Mouse (Mus musculus) B cell, adult 2 months (primary cell): ENCODE measurements around the gene Eno4.
"Not testable (repeated sequence)": the region's sequence is repeated elsewhere in the genome, so short reads cannot be mapped to it uniquely, and the experiment has no call there.

Experiments
- DNase-seq, 2 experiments: peaks; one replicate each; pipeline ENCODE4 v3.0.0; 2022

Eno4 gene

GRCm38 (mm10) chr19:58942841-58943828 lies at the start of gene Eno4, which contains the start of gene Hspa12a:
TSS of gene Eno4 (plus strand) at chr19:58943425.
TSS of gene Hspa12a (minus strand) at chr19:58943654.
- DNase-seq: peak; percentile 93

- DNase-seq: no peak
These were observed 47.0 kb upstream of the Eno4 start for GRCm38 (mm10) chr19:58896216-58896615.

- DNase-seq: not testable (repeated sequence)
These were observed 42.8 kb upstream of the Eno4 start for GRCm38 (mm10) chr19:58900471-58900870.

GRCm38 (mm10) chr19:58903079-58903898 lies 39.9 kb upstream of the Eno4 start:
- no peak for DNase-seq

- DNase-seq: peak; percentile 86 to 87
These were observed 39.3 kb upstream of the Eno4 start for GRCm38 (mm10) chr19:58903899-58904327.

- no peak for DNase-seq
These were observed 36.5 kb upstream of the Eno4 start for GRCm38 (mm10) chr19:58906685-58907084.

- DNase-seq: peak; percentile 6 to 15
These were observed 35.2 kb upstream of the Eno4 start for GRCm38 (mm10) chr19:58908018-58908417.

- DNase-seq: peak in 1 of 2 experiments; percentile 21
These were observed 32.3 kb upstream of the Eno4 start for GRCm38 (mm10) chr19:58910941-58911368.

- peak; percentile 59 for DNase-seq
These were observed 31.8 kb upstream of the Eno4 start for GRCm38 (mm10) chr19:58911386-58911785.

GRCm38 (mm10) chr19:58913301-58913700 lies 29.9 kb upstream of the Eno4 start:
- no peak for DNase-seq

- DNase-seq: no peak
These were observed 24.6 kb upstream of the Eno4 start for GRCm38 (mm10) chr19:58918597-58918996.

GRCm38 (mm10) chr19:58919148-58919547 lies 24.1 kb upstream of the Eno4 start:
- DNase-seq: no peak

- DNase-seq: no peak
These were observed 12.0 kb upstream of the Eno4 start for GRCm38 (mm10) chr19:58931081-58931800.

GRCm38 (mm10) chr19:58933062-58933461 lies 10.2 kb upstream of the Eno4 start:
- DNase-seq: no peak

- DNase-seq: no peak
These were observed 2.7 kb downstream of the Eno4 start for GRCm38 (mm10) chr19:58945959-58946358.

- DNase-seq: no peak
These were observed 8.3 kb downstream of the Eno4 start for GRCm38 (mm10) chr19:58951521-58951920.

- DNase-seq: no peak
These were observed 9.0 kb downstream of the Eno4 start for GRCm38 (mm10) chr19:58952236-58952635.

GRCm38 (mm10) chr19:58954779-58955178 lies 11.6 kb downstream of the Eno4 start:
- DNase-seq: no peak

GRCm38 (mm10) chr19:58963011-58963410 lies 19.8 kb downstream of the Eno4 start:
- no peak for DNase-seq

GRCm38 (mm10) chr19:58968731-58969506 lies 25.7 kb downstream of the Eno4 start:
- DNase-seq: no peak

- no peak for DNase-seq
These were observed 27.6 kb downstream of the Eno4 start for GRCm38 (mm10) chr19:58970826-58971225.

GRCm38 (mm10) chr19:58974126-58974525 lies 30.9 kb downstream of the Eno4 start:
- no peak for DNase-seq
